Mouse (Mus musculus) lung, postnatal 0 days (tissue): ENCODE data around the gene B3gat2. TPM values are rescaled to one million over a fixed set of nuclear protein-coding genes. Genes with fewer than 3 reads are reported as not detected.

ENCODE experiments used
- ATAC-seq: fragments of 200-750 bp; cut with Nextera tagmentation; 2 replicates; pipeline ENCODE4 v1.8.0; 2017; ENCODE audit warnings: moderate library complexity
- DNase-seq: peaks from one replicate; pipeline ENCODE4 v3.0.0-alpha.2; 2016; ENCODE audit warnings: low spot score
- H3K27ac ChIP-seq: fragments of 300-500 bp; sonication (generic); 2 replicates; pipeline ENCODE4 v1.5.1; 2014; ENCODE audit warnings: antibody characterized with exemption, mild to moderate bottlenecking, low read length, mixed read lengths
- H3K27me3 ChIP-seq: fragments of 300-500 bp; sonication (generic); replicated peaks from 2 replicates; pipeline ENCODE4 v1.6.1; 2014; ENCODE audit warnings: low read length, mixed read lengths; ENCODE audit not compliant: insufficient read depth
- H3K36me3 ChIP-seq: fragments of 300-500 bp; sonication (generic); 2 replicates; pipeline ENCODE4 v1.6.1; 2014; ENCODE audit warnings: low read length, mixed read lengths; ENCODE audit not compliant: insufficient read depth
- H3K4me1 ChIP-seq: fragments of 300-500 bp; sonication (generic); 2 replicates; pipeline ENCODE4 v1.6.1; 2014; ENCODE audit warnings: antibody characterized with exemption, low read depth, low read length, mixed read lengths; ENCODE audit not compliant: insufficient read depth
- H3K4me2 ChIP-seq: fragments of 300-500 bp; sonication (generic); replicated peaks from 2 replicates; pipeline ENCODE4 v1.6.1; 2014; ENCODE audit warnings: low read depth, mild to moderate bottlenecking, low read length, moderate library complexity, mixed read lengths
- H3K4me3 ChIP-seq: fragments of 300-500 bp; sonication (generic); 2 replicates; pipeline ENCODE4 v1.5.1; 2014; ENCODE audit warnings: low read depth, low read length
- H3K9ac ChIP-seq: fragments of 300-500 bp; sonication (generic); replicated peaks from 2 replicates; pipeline ENCODE4 v1.6.1; 2014; ENCODE audit warnings: low read depth, mild to moderate bottlenecking
- H3K9me3 ChIP-seq: fragments of 300-500 bp; sonication (generic); 2 replicates; pipeline ENCODE4 v1.6.1; 2016; ENCODE audit warnings: low read length, mixed read lengths
- CTCF ChIP-seq: IDR thresholded peaks from 2 replicates; pipeline ENCODE4 v1.5.1; 2016; ENCODE audit warnings: antibody characterized with exemption, mild to moderate bottlenecking
- EP300 ChIP-seq: IDR thresholded peaks from 2 replicates; pipeline ENCODE4 v1.6.1; 2016; ENCODE audit warnings: antibody characterized with exemption, mild to moderate bottlenecking, control low read depth
- WGBS: fragments of 180-500 bp; shearing (Covaris S2); extraction: QIAGEN DNeasy Blood & Tissue Kit; methylation state at CpG from one replicate; pipeline ENCODE4 v1.1.7; 2014; 5-methylcytosine and 5-hydroxymethylcytosine counted together
- polyA plus RNA-seq: library from polyadenylated mRNA; unstranded; fragments of >200 nt; fragmentation: Nextera tagmentation; extraction: Ambion mirVana; gene quantifications from 2 replicates; pipeline ENCODE4 v1.2.1, GENCODE M21; 2015

Gene B3gat2
- polyA plus RNA-seq, 1 experiment from 2014 or later, result 0.24 TPM

GRCm38 (mm10) chr1:23843790-23844189 is 82.2 kb downstream of the B3gat2 start:
- no peak for DNase-seq
- Histone ChIP-seq H3K4me2 (no peak overlapping the region), H3K9me3 (no peaks in the 10 kb centered on the region), H3K9ac (no peak overlapping the region), H3K27ac (no peak overlapping the region), H3K4me1 (no peaks in the 10 kb centered on the region), H3K36me3 (peaks cover 21% of the 10 kb centered on the region), H3K27me3 (no peaks in the 10 kb centered on the region), H3K4me3 (no peak overlapping the region)
- no peak for ATAC-seq
- 85% methylated on average over 7 of the region's 7 CpGs for WGBS
- no peak for TF ChIP-seq EP300
- no peak for TF ChIP-seq CTCF

- H3K4me3 ChIP-seq, result no peak overlapping the region
- H3K9ac ChIP-seq, result no peak overlapping the region
- ATAC-seq, result no peak
- no peaks in the 10 kb centered on the region for H3K9me3 ChIP-seq
- DNase-seq, result no peak
- TF ChIP-seq EP300 (no peak), CTCF (no peak)
- peaks cover 20% of the 10 kb centered on the region for H3K36me3 ChIP-seq
- no peak overlapping the region for H3K4me2 ChIP-seq
- H3K4me1 ChIP-seq, result no peaks in the 10 kb centered on the region
- no peak overlapping the region for H3K27ac ChIP-seq
- no peaks in the 10 kb centered on the region for H3K27me3 ChIP-seq
- WGBS, result 94% methylated on average over 10 of the region's 10 CpGs
These were observed 83.5 kb downstream of the B3gat2 start for GRCm38 (mm10) chr1:23845007-23845406.

- H3K4me2 ChIP-seq, result no peak overlapping the region
- H3K36me3 ChIP-seq, result peaks cover 19% of the 10 kb centered on the region
- WGBS, result 74% methylated on average over 10 of the region's 10 CpGs
- no peak overlapping the region for H3K9ac ChIP-seq
- H3K9me3 ChIP-seq, result no peaks in the 10 kb centered on the region
- H3K27ac ChIP-seq, result no peak overlapping the region
- ATAC-seq, result no peak
- H3K4me1 ChIP-seq, result no peaks in the 10 kb centered on the region
- no peaks in the 10 kb centered on the region for H3K27me3 ChIP-seq
- H3K4me3 ChIP-seq, result no peak overlapping the region
- TF ChIP-seq EP300 (no peak), CTCF (no peak)
- DNase-seq, result no peak
These were observed 84.6 kb downstream of the B3gat2 start for GRCm38 (mm10) chr1:23846044-23846680.

- no peak for DNase-seq
- H3K36me3 ChIP-seq, result peaks cover 24% of the 10 kb centered on the region; the same call in 1 of the 2 replicates
- no peak for ATAC-seq
These were observed 94.1 kb downstream of the B3gat2 start for GRCm38 (mm10) chr1:23855623-23856022.

GRCm38 (mm10) chr1:23860944-23861343 is 99.4 kb downstream of the B3gat2 start:
- Histone ChIP-seq H3K27me3 (no peaks in the 10 kb centered on the region), H3K36me3 (peaks cover 16% of the 10 kb centered on the region; the same call in 1 of the 2 replicates), H3K9me3 (no peaks in the 10 kb centered on the region), H3K27ac (no peak overlapping the region), H3K4me1 (no peaks in the 10 kb centered on the region), H3K4me3 (no peak overlapping the region), H3K9ac (no peak overlapping the region), H3K4me2 (no peak overlapping the region)
- ATAC-seq, result no peak
- no peak for TF ChIP-seq CTCF
- no peak for TF ChIP-seq EP300
- WGBS, result 84% methylated on average over 2 of the region's 2 CpGs
- DNase-seq, result no peak

More at GRCm38 (mm10) chr1:23855623-23856022, 94.1 kb downstream of the B3gat2 start:
- no peak overlapping the region for H3K4me3 ChIP-seq
- no peak overlapping the region for H3K27ac ChIP-seq
- H3K9me3 ChIP-seq, result no peaks in the 10 kb centered on the region
- no peaks in the 10 kb centered on the region for H3K27me3 ChIP-seq
- H3K9ac ChIP-seq, result no peak overlapping the region
- no peak for TF ChIP-seq EP300
- no peak for TF ChIP-seq CTCF
- H3K4me1 ChIP-seq, result no peaks in the 10 kb centered on the region
- no peak overlapping the region for H3K4me2 ChIP-seq
- 76% methylated on average over 3 of the region's 3 CpGs for WGBS

- TF ChIP-seq EP300 (no peak), CTCF (no peak)
- Histone ChIP-seq H3K4me1 (no peaks in the 10 kb centered on the region), H3K4me2 (no peak overlapping the region), H3K36me3 (peaks cover 4% of the 10 kb centered on the region; the same call in 1 of the 2 replicates), H3K9me3 (no peaks in the 10 kb centered on the region), H3K27me3 (no peaks in the 10 kb centered on the region), H3K4me3 (no peak overlapping the region), H3K9ac (no peak overlapping the region), H3K27ac (no peak overlapping the region)
- DNase-seq (no peak), ATAC-seq (no peak)
- 90% methylated on average over 7 of the region's 7 CpGs for WGBS
These were observed 104.0 kb downstream of the B3gat2 start for GRCm38 (mm10) chr1:23865566-23865965.
